Mouse (Mus musculus) E14TG2a.4 (cell line): ENCODE measurements around the gene Ddr1.

Source experiments
- CTCF ChIP-seq: conservative IDR thresholded peaks from 2 replicates; pipeline ENCODE4 v1.5.1; 2014; ENCODE audit warnings: low read length
- NANOG ChIP-seq: IDR thresholded peaks from 2 replicates; pipeline ENCODE4 v1.6.1; 2014; ENCODE audit warnings: borderline replicate concordance, low read length, mixed read lengths
- POU5F1 ChIP-seq: IDR thresholded peaks from 2 replicates; pipeline ENCODE4 v1.6.1; 2014; ENCODE audit warnings: low read length, borderline replicate concordance

DNA sequence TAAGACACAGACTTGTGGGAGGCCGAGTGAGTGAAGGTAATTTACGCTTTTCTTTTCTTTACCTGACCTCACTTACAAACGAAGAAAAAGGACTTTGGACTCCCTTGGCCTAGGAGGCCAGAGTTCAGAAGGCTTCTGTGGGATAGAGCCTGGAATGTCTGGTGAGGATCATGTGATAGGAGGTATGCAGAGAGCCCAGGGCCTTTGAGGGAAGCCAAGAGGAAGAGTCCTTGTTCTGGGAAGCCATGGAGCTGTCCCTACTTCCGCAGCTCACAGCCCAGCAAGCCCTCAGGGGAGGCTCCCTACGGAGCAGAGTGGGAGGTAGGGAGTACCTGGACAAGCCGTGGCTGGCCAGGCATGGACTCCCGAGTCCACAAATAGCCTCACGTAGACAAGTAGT, 17.3 kb upstream of the Ddr1 start:
- TF ChIP-seq CTCF (no peak), NANOG (no peak), POU5F1 (no peak)
